Mouse (Mus musculus): ENCODE results near the gene Mllt1. TPM values are rescaled to one million over a fixed set of nuclear protein-coding genes. Genes with fewer than 3 reads are reported as not detected.

The Mllt1 gene
- 10 to 100 TPM; 17.7 to 18.9 TPM for total RNA-seq (2023)

DNA sequence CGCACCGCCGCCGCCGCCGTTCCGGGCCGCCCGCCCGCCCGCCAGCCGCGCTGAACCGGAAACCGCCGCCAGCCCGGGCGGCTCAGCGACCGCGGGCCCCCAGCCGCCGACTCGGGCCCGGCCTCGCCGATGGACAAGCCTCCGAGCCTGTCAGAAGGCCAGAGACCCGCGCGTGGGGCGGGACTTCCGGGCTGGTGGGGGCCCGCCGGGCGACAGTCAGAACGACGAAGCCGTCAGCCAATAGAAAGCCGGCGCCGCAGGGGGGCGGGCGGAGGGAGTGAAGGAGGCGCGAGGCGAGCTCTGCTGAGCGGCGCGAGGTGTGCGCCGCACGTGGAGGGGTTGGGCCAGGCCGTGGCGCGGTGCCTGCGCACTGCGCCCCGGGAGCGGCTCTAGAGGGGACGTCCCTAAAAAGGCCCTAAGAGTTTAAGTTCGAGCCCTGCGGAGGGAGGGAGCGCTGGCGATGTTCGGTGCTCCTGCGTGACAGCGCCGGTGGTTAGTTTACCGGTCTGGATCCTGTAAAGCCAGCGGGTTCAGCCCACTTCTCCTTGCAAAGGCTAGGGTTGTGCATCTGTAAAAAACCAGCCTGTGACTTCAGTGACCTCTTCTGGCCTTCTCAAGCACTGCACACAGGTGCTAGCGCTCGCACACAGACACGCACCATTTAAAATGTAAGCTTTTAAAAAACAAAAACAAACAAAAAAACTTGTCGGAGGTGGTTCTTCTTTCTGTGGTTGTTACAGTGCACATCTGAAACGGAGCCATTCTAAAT, at the start of gene Mllt1:
Gene Mllt1, minus strand, starts transcription at position 53 of the 769 bp plus-strand sequence.

DNA sequence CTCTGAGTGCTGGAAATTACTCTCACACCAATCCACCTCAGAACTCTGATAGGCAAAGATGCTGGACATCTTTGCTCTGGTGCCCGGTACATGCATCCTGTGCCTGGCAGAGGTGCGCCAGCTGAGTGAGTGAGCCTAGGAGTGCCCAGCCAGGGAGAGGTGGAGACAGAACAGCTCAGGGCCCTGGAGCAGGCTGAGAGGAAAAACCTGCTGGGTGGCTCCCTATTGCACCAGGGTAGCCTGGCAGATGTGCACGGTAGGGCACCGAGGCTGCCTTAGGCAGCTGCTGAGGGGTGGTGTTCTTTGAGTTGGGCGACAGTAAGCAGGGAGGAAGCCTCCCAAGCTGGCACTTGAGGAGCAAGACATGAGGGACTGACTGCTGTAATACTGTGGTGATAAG, 46.8 kb upstream of the Mllt1 start, which contains the start of gene Acer1:
Gene Acer1, minus strand, starts transcription at position 114 of the 400 bp plus-strand sequence.

GRCm38 (mm10) chr17:56874936-56875651, 60.1 kb downstream of the Mllt1 start, which contains the start of gene 1700061G19Rik:
Gene 1700061G19Rik, plus strand, starts transcription at chr17:56875477.

DNA sequence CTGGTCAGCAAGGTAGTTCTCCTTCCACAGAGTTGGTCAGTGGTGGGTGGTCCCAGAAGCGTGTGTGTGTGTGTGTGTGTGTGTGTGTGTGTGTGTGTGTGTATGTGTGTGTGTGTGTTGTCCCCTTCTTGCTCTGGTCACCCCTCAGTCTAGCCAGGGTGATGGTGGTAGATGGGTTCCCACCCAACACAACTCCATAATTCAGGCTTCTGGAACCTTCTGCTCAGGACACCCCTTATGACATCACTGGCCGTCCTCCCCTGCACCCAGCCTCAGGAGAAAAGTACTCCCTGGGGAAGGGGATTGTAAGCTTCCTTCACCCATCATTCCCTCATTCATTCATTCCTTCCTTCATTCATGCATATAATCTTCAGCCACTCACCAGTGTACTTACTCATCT, 61.0 kb downstream of the Mllt1 start, which contains the start of gene Acsbg2:
Gene Acsbg2, minus strand, starts transcription at position 211 of the 400 bp plus-strand sequence.

Other genes with a start within 250 kb of the Mllt1 start
- 10 to 100 TPM; 60.0 to 63.3 TPM for gene Ndufa11, start 217.6 kb downstream of the Mllt1 start, total RNA-seq (2023)
- 1 to 10 TPM; 1.9 to 2.4 TPM for gene Vmac, start 217.4 kb downstream of the Mllt1 start, total RNA-seq (2023)
- gene Nrtn, start 177.9 kb downstream of the Mllt1 start, total RNA-seq (2023), result not detected
- gene Dus3l, start 170.7 kb downstream of the Mllt1 start, total RNA-seq (2023), result 10 to 100 TPM; 18.1 to 24.0 TPM
- under 1 TPM in 1 of 2 experiments, not detected in 1; 0.78 TPM for gene Prr22, start 165.2 kb downstream of the Mllt1 start, total RNA-seq (2023)
- 1 to 10 TPM; 6.2 to 7.4 TPM for gene Rfx2, start 104.4 kb downstream of the Mllt1 start, total RNA-seq (2023)
- not detected for gene Acsbg2, start 61.0 kb downstream of the Mllt1 start, total RNA-seq (2023)
- under 1 TPM in 1 of 2 experiments, not detected in 1; 0.13 TPM for gene 1700061G19Rik, start 59.9 kb downstream of the Mllt1 start, total RNA-seq (2023)
- gene Acer1, start 46.7 kb upstream of the Mllt1 start, total RNA-seq (2023), result not detected
- 10 to 100 TPM in 1 of 2 experiments, 1 to 10 TPM in 1; 9.5 to 11.6 TPM for gene Clpp, start 54.9 kb upstream of the Mllt1 start, total RNA-seq (2023)
- 10 to 100 TPM in 1 of 2 experiments, 1 to 10 TPM in 1; 5.6 to 10.1 TPM for gene Alkbh7, start 61.9 kb upstream of the Mllt1 start, total RNA-seq (2023)
- gene Pspn, start 64.6 kb upstream of the Mllt1 start, total RNA-seq (2023), result 1 to 10 TPM in 1 of 2 experiments, not detected in 1; 2.3 TPM
- gene Gtf2f1, start 75.9 kb upstream of the Mllt1 start, total RNA-seq (2023), result 10 to 100 TPM; 48.4 to 52.2 TPM
- gene Gm17949, start 76.1 kb upstream of the Mllt1 start, total RNA-seq (2023), result under 1 TPM; 0.31 to 0.33 TPM
- 10 to 100 TPM; 95.8 to 99.2 TPM for gene Khsrp, start 96.1 kb upstream of the Mllt1 start, total RNA-seq (2023)
- not detected for gene Slc25a41, start 106.2 kb upstream of the Mllt1 start, total RNA-seq (2023)
- gene Crb3, start 123.7 kb upstream of the Mllt1 start, total RNA-seq (2023), result under 1 TPM in 1 of 2 experiments, not detected in 1; 0.64 TPM
- gene Slc25a23, start 124.4 kb upstream of the Mllt1 start, total RNA-seq (2023), result 1 to 10 TPM; 2.1 to 3.4 TPM
- 100 to 1,000 TPM; 190 to 192 TPM for gene Dennd1c, start 143.1 kb upstream of the Mllt1 start, total RNA-seq (2023)
- under 1 TPM in 1 of 2 experiments, not detected in 1; 0.16 TPM for gene Tubb4a, start 152.4 kb upstream of the Mllt1 start, total RNA-seq (2023)
- 1 to 10 TPM; 2.6 to 3.0 TPM for gene Tnfsf9, start 169.9 kb upstream of the Mllt1 start, total RNA-seq (2023)
- not detected for gene Cd70, start 214.4 kb upstream of the Mllt1 start, total RNA-seq (2023)

All from neutrophil, adult 59 days (primary cell).